Mouse (Mus musculus) heart, embryonic 14.5 days (tissue): ENCODE measurements around the gene Crtc2. TPM values are rescaled to one million over a fixed set of nuclear protein-coding genes. Genes with fewer than 3 reads are reported as not detected.

Experiments used
- ATAC-seq: fragments of 200-750 bp; cut with Nextera tagmentation; 2 replicates; pipeline ENCODE4 v1.8.0; 2017; ENCODE audit warnings: low read depth, moderate TSS enrichment; ENCODE audit not compliant: insufficient number of reproducible peaks, insufficient read depth, low FRiP score
- H3K27ac ChIP-seq, 2 experiments: fragments of 200-500 bp in 1 of 2; fragments of 300-500 bp in 1 of 2; sonication (generic) in 1 of 2; replicated peaks in 1 of 2; 2 replicates each; pipeline ENCODE4 v1.5.1; 2012 to 2014; ENCODE audit warnings: low read depth in 2 of 2, low read length in 2 of 2, control low read depth in 1 of 2, mild to moderate bottlenecking in 1 of 2, mixed read lengths in 1 of 2; ENCODE audit not compliant: control insufficient read depth in 1 of 2, insufficient read depth in 1 of 2
- H3K27me3 ChIP-seq: fragments of 300-500 bp; sonication (generic); 2 replicates; pipeline ENCODE4 v1.6.1; 2014; ENCODE audit warnings: mild to moderate bottlenecking, low read length, control low read depth; ENCODE audit not compliant: control insufficient read depth, insufficient read depth
- H3K36me3 ChIP-seq: fragments of 300-500 bp; sonication (generic); 2 replicates; pipeline ENCODE4 v1.6.1; 2014; ENCODE audit warnings: mild to moderate bottlenecking, control low read depth, low read length, mixed read lengths; ENCODE audit not compliant: control insufficient read depth, insufficient read depth
- H3K4me1 ChIP-seq, 2 experiments: fragments of 200-500 bp in 1 of 2; fragments of 300-500 bp in 1 of 2; sonication (generic) in 1 of 2; 2 replicates each; pipeline ENCODE4 v1.6.1; 2012 to 2014; ENCODE audit warnings: low read length in 2 of 2, control low read depth in 1 of 2, mixed read lengths in 1 of 2; ENCODE audit not compliant: control insufficient read depth in 2 of 2, insufficient read depth in 2 of 2
- H3K4me2 ChIP-seq: fragments of 300-500 bp; sonication (generic); 2 replicates; pipeline ENCODE4 v1.6.1; 2014; ENCODE audit warnings: mild to moderate bottlenecking, low read length
- H3K4me3 ChIP-seq, 2 experiments: fragments of 200-500 bp in 1 of 2; fragments of 300-500 bp in 1 of 2; sonication (generic) in 1 of 2; 2 replicates each; pipeline ENCODE4 v1.5.1; 2012 to 2014; ENCODE audit warnings: low read length in 2 of 2, mild to moderate bottlenecking in 2 of 2, control low read depth in 1 of 2, low read depth in 1 of 2, moderate library complexity in 1 of 2; ENCODE audit not compliant: control insufficient read depth in 1 of 2, insufficient read depth in 1 of 2
- H3K9ac ChIP-seq: fragments of 300-500 bp; sonication (generic); 2 replicates; pipeline ENCODE4 v1.6.1; 2014; ENCODE audit warnings: mild to moderate bottlenecking, low read length
- H3K9me3 ChIP-seq: fragments of 300-500 bp; sonication (generic); 2 replicates; pipeline ENCODE4 v1.6.1; 2016; ENCODE audit warnings: low read length, control low read depth; ENCODE audit not compliant: control insufficient read depth
- WGBS: fragments of 180-500 bp; shearing (Covaris S2); extraction: QIAGEN DNeasy Blood & Tissue Kit; methylation state at CpG from one replicate; pipeline ENCODE4 v1.1.7; 2014; 5-methylcytosine and 5-hydroxymethylcytosine counted together
- polyA plus RNA-seq: library from polyadenylated mRNA; unstranded; fragments of >200 nt; fragmentation: Nextera tagmentation; extraction: Ambion mirVana; gene quantifications from 2 replicates; pipeline ENCODE4 v1.2.1, GENCODE M21; 2014

Crtc2 gene
- polyA plus RNA-seq, 1 experiment from 2014 or later = 7.5 TPM

- no peak for ATAC-seq
- no peak overlapping the region for H3K4me3 ChIP-seq
- WGBS = 83% methylated on average over 10 of the region's 10 CpGs
These were observed 29.6 kb upstream of the Crtc2 start for GRCm38 (mm10) chr3:90224331-90224730.

GRCm38 (mm10) chr3:90231075-90231474 lies 22.9 kb upstream of the Crtc2 start:
- Histone ChIP-seq H3K4me1 (peaks cover 0 to 2% of the 10 kb centered on the region in 2 experiments; a peak in 1 of 4 replicates), H3K4me3 (peak overlapping the region; percentile 87 to 93), H3K36me3 (peaks cover 30% of the 10 kb centered on the region), H3K9me3 (no peaks in the 10 kb centered on the region), H3K9ac (peak overlapping the region; percentile 89), H3K27ac (peak overlapping the region; percentile 25 to 89; a peak in 2 of 4 replicates), H3K4me2 (peak overlapping the region; percentile 82), H3K27me3 (no peaks in the 10 kb centered on the region)
- WGBS = 10% methylated on average over 8 of the region's 8 CpGs
- no peak for ATAC-seq

More at GRCm38 (mm10) chr3:90224331-90224730, 29.6 kb upstream of the Crtc2 start:
- no peak overlapping the region for H3K9ac ChIP-seq
- no peaks in the 10 kb centered on the region for H3K27me3 ChIP-seq
- no peak overlapping the region for H3K27ac ChIP-seq
- H3K36me3 ChIP-seq = peaks cover 25% of the 10 kb centered on the region
- no peaks in the 10 kb centered on the region for H3K9me3 ChIP-seq
- peaks cover 9 to 22% of the 10 kb centered on the region in 2 experiments for H3K4me1 ChIP-seq
- no peak overlapping the region for H3K4me2 ChIP-seq

GRCm38 (mm10) chr3:90231507-90232333 lies 22.2 kb upstream of the Crtc2 start, which contains the start of gene Jtb:
Gene Jtb, plus strand, starts transcription at chr3:90231597.
- peak; percentile 95 for ATAC-seq

GRCm38 (mm10) chr3:90241251-90241650 lies 12.7 kb upstream of the Crtc2 start:
- Histone ChIP-seq H3K36me3 (peaks cover 3% of the 10 kb centered on the region), H3K27ac (no peak overlapping the region), H3K4me1 (peaks cover 3 to 11% of the 10 kb centered on the region in 2 experiments), H3K27me3 (no peaks in the 10 kb centered on the region), H3K4me3 (no peak overlapping the region), H3K4me2 (no peak overlapping the region), H3K9me3 (no peaks in the 10 kb centered on the region), H3K9ac (no peak overlapping the region)
- 73% methylated on average over 2 of the region's 2 CpGs for WGBS
- 0 out of 2 replicates have a peak, but pooled peaks have one; percentile 12 for ATAC-seq

More at GRCm38 (mm10) chr3:90231507-90232333, 22.2 kb upstream of the Crtc2 start, which contains the start of gene Jtb:
- no peaks in the 10 kb centered on the region for H3K9me3 ChIP-seq
- H3K4me3 ChIP-seq = peak within 1 kb of the TSS; percentile 87 to 93
- peak within 1 kb of the TSS; percentile 89 to 90 for H3K27ac ChIP-seq
- H3K27me3 ChIP-seq = no peaks in the 10 kb centered on the region
- WGBS = under 1% methylated on average over 59 of the region's 61 CpGs
- peak within 1 kb of the TSS; percentile 89 for H3K9ac ChIP-seq
- H3K4me1 ChIP-seq = peaks cover 0 to 2% of the 10 kb centered on the region in 2 experiments; a peak in 1 of 4 replicates
- peak within 1 kb of the TSS; percentile 82 for H3K4me2 ChIP-seq
- peaks cover 35% of the 10 kb centered on the region for H3K36me3 ChIP-seq

GRCm38 (mm10) chr3:90241669-90242358 lies 12.1 kb upstream of the Crtc2 start:
- Histone ChIP-seq H3K9ac (no peak overlapping the region), H3K36me3 (no peaks in the 10 kb centered on the region), H3K4me3 (no peak overlapping the region), H3K9me3 (no peaks in the 10 kb centered on the region), H3K4me1 (peaks cover 5 to 11% of the 10 kb centered on the region in 2 experiments), H3K27ac (no peak overlapping the region), H3K27me3 (no peaks in the 10 kb centered on the region), H3K4me2 (no peak overlapping the region)
- WGBS = 81% methylated on average over 10 of the region's 10 CpGs
- ATAC-seq = no peak

- Histone ChIP-seq H3K4me1 (peaks cover 8 to 14% of the 10 kb centered on the region in 2 experiments), H3K36me3 (no peaks in the 10 kb centered on the region), H3K27me3 (no peaks in the 10 kb centered on the region), H3K27ac (peak within 1 kb of the TSS; percentile 2 to 37; a peak in 2 of 4 replicates), H3K4me2 (peak within 1 kb of the TSS; percentile 89), H3K9ac (peak within 1 kb of the TSS; percentile 34), H3K9me3 (no peaks in the 10 kb centered on the region), H3K4me3 (peak within 1 kb of the TSS; percentile 39 to 43)
- 2% methylated on average over 19 of the region's 19 CpGs for WGBS
- ATAC-seq = no peak
These were observed 10.8 kb upstream of the Crtc2 start, which contains the start of gene Creb3l4 for GRCm38 (mm10) chr3:90242984-90243775. Gene Creb3l4, minus strand, starts transcription at chr3:90243512.

- H3K9ac ChIP-seq = no peak overlapping the region
- H3K27ac ChIP-seq = no peak overlapping the region
- no peak overlapping the region for H3K4me2 ChIP-seq
- H3K4me1 ChIP-seq = peaks cover 11 to 22% of the 10 kb centered on the region in 2 experiments
- 68% methylated on average over 2 of the region's 2 CpGs for WGBS
- H3K9me3 ChIP-seq = no peaks in the 10 kb centered on the region
- H3K4me3 ChIP-seq = no peak overlapping the region
- no peak for ATAC-seq
- no peaks in the 10 kb centered on the region for H3K27me3 ChIP-seq
- H3K36me3 ChIP-seq = peaks cover 8% of the 10 kb centered on the region
These were observed 8.6 kb upstream of the Crtc2 start for GRCm38 (mm10) chr3:90245406-90245805.
